Mouse (Mus musculus) megakaryocyte, adult 5-6 weeks (primary cell): ENCODE results near the gene Gls. TPM values are rescaled to one million over a fixed set of nuclear protein-coding genes. Genes with fewer than 3 reads are reported as not detected.

ENCODE experiments used
- ATAC-seq: 2 replicates; pipeline ENCODE4 v1.8.0; 2016; ENCODE audit warnings: mild to moderate bottlenecking, inconsistent platforms; ENCODE audit not compliant: poor library complexity, severe bottlenecking
- total RNA-seq, 2 experiments: library from RNA; stranded (forward) in 1 of 2; stranded (reverse) in 1 of 2; fragments of 153-499, 151-499 nt in 1 of 2; fragments of 221-1000, 200-1000 nt in 1 of 2; gene quantifications; 2 replicates each; pipeline versions ENCODE4 v1.2.3 to v1.2.4; 2015 to 2017

The Gls gene
- 136 and 170 TPM in 2 replicates for total RNA-seq (2015)
- total RNA-seq (2017), result 118 and 133 TPM in 2 replicates

GRCm38 (mm10) chr1:52233143-52233713 is at the start of gene Gls:
Gls (minus strand) TSS chr1:52233232.
- peak; percentile 93 for ATAC-seq

GRCm38 (mm10) chr1:52279831-52280595 is 47.0 kb upstream of the Gls start:
- ATAC-seq, result no peak

- no peak for ATAC-seq
Measured at GRCm38 (mm10) chr1:52279331-52279730, 46.3 kb upstream of the Gls start.

- ATAC-seq, result no peak
Measured at GRCm38 (mm10) chr1:52278073-52278472, 45.0 kb upstream of the Gls start.

DNA sequence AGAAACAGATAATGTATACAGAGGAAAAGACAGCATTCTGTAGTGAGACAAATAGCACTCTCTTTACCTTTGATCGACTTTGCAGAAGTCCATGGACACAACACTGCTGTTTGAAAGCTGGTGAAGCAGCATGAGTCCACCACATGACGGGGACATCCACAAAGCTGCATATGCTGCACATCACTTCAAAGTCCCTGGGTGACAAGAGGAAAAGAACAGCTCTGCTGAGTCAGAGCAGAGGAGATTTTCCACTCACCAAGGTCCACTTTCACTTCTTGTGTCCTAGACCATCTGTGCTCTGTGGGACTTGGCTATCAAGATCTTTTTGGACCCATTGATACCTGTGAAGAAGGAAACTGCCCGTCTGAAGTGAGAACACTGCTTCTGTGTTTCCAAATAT is 41.2 kb upstream of the Gls start:
- peak; percentile 33 for ATAC-seq

GRCm38 (mm10) chr1:52272018-52272678 is 39.1 kb upstream of the Gls start:
- no peak for ATAC-seq

DNA sequence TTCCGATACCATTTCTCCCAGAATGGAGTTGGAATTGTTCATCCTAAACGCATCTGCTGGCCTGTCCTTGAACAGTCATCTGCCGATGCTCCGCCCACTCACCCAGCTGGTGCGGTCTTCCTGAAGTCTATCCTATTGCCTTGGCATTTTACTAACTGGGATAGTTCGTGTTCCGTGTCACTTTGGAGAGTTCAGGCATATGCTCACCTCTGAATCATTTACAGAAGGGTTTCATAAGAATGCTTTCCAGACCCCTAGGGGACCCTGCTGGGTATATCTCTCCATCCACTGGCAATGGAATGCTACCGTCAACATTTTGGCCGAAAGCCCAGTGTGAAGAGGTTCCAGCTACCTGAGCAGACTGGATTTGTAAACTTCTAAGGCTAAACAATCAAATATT is 37.3 kb upstream of the Gls start:
- ATAC-seq, result no peak

DNA sequence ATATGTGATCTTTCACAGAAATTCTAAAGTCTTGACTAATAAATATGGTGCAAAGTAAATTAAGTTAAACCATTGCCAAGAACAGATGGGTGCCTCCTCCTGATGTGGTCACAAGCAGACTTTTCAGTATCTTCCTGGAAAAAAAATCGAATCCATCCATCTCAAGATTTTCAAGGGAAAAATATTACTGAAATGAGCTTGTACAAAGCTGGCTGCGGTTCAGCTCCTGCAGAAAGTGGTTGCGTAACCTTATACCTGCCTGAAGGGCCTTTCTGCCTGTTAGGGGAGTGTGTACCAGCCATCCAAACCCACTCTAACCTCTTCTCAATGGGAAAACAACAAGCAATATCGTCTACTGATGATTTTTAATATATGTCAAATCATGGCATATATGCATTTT is 36.6 kb upstream of the Gls start:
- no peak for ATAC-seq

DNA sequence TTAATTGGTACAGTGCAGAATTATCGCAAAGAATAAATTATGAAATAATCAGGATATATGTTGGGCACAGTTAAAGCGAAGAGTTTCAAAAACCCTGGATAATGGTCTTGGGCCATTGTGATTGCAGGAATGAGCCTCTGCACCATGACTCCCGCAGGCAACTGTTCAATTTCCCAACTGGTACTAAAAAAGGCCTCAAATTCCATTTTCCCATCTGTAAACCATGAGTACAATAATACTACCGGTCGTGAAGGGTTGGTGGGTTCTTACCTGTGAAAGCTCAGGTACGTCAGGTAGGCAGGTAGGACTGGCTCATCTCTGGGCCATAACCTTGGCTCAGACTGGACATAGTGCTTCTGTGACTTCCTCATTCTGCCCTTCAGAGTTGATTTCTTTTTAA is 35.0 kb upstream of the Gls start:
- ATAC-seq, result no peak

GRCm38 (mm10) chr1:52267606-52268005 is 34.6 kb upstream of the Gls start:
- peak; percentile 47; the same call in 1 of the 2 replicates for ATAC-seq

DNA sequence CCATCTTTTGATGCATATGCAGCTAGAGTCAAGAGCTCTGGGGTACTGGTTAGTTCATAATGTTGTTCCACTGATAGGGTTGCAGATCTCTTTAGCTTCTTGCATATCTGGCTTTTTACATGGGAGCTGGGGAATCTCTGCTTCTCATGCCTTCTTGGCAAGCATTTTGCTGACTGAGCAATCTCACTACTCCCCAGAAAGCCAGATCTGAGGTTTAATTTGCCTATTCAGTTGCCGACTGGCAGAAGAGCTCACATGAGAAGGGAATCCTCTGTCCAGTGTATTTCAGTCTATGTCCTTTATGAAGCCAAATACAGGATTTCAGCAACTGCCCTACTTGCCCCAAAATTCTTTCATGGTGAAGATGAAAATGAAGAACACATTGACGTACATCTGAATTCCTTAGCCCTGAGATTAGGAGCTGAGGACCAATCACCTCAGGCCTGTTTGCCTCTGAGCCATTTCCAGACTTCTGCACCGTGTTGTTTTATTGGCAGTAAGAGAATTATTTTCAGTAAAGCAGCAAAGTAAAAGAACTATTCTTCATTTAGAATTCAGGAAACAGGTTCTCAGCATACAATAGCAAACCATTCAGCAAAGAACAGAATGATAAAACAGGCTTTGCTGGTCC is 33.0 kb upstream of the Gls start:
- no peak for ATAC-seq

DNA sequence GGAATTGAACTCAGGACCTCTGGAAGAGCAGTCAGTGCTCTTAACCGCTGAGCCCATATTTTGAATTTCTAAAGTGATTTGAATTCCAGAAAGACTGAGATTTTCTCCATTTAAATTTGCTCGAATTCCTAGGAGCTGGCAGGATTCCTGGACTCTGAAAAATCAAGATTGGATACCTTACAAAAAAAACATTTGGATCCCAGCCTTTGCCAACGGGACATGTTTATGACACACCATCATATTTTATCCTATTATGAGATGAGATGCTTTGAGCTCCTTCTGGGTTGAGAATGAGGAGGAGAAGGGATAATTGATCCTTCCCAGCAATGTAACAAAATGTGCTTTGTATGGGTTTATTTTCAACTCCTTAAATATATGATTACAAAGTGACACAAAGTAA is 31.3 kb upstream of the Gls start:
- ATAC-seq, result no peak

DNA sequence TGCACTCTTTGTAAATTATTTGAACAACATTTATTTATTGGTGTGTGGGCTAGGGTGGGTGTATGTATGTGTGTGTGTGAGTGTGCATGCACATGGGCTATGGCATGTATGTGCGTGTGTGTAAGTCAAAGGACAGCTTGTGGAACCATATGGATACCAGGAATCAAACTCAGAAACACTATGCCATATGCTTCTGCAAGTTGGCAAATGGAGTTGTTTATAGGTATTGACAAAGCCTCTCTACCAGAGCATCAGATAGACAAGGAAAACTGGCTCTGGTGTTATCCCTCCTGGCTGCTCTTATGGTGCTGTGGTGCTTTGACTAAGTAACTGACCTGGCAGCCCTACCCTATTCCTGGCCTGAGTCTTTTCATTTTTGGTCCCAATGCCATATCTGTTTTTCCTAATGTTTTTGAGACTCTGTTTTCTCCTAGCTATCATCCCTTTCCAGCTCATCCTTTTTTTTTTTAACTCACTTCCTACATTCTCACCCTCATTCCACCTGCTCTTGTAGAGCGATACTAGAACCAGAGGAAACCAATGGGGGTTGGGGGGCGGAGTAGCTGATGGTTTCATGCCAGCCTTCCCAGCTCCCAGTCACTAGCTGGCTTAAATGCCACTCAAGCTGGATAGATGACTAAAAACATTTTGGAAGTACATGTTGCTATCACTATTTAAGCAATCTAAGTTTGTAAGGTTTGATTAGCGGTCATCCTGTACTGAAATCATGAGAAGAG is 27.5 kb upstream of the Gls start:
- no peak for ATAC-seq

DNA sequence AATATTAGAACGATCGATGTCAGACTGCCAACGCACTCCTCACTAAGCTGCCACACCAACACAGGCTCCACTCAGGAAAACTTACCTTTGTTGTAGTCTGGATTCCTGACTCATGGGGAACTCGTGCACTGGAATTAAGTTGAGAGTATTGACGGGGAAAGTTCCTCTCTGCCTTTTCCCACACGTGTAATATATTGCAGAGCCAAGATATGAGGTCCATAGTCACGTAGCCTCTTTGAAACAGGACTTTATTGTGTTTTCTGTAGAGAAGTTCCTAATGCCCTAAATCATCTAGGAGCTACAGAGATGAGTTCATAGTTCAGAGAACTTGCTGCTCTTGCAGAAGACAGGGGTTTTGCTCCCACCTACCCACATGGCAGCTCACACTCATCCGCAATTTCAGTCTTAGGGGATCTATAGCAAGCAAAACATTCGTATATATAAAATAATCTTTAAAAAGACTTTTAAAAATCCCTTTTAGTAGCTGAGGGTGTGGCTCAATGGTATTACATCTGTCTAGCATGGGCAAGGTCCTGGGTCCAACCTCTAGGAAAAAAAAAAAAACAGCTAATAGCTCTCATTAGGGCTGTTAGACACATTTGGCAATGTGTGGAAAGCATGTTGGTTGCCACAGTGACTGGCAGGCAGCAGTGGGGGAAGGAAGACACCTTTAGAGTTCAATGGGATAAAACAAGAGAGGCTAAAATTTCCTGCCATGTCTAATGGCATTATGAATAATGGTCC is 25.1 kb upstream of the Gls start:
- ATAC-seq, result no peak

GRCm38 (mm10) chr1:52256916-52257315 is 23.9 kb upstream of the Gls start:
- no peak for ATAC-seq

GRCm38 (mm10) chr1:52256194-52256593 is 23.2 kb upstream of the Gls start:
- ATAC-seq, result no peak

DNA sequence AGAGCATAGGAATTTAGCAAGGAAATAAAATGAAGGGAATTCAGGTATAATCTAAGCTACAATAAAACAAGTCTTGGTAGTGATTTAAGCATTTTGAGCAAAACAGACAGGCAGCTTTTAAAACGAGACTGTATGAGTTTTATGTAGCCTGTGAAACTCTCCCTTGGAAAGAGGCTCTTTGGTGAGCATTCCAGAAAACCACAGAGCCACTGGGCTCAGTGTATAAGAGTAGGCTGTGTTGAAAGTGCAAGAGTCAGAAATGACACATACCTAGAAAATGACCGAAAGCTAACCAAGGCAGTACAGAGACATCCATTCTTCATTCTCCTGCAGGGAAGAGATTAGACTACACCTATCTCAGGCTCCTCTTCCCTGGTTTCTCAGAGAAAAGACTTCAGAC is 21.4 kb upstream of the Gls start:
- ATAC-seq, result no peak

- ATAC-seq, result no peak
Measured at GRCm38 (mm10) chr1:52253386-52253785, 20.4 kb upstream of the Gls start.

DNA sequence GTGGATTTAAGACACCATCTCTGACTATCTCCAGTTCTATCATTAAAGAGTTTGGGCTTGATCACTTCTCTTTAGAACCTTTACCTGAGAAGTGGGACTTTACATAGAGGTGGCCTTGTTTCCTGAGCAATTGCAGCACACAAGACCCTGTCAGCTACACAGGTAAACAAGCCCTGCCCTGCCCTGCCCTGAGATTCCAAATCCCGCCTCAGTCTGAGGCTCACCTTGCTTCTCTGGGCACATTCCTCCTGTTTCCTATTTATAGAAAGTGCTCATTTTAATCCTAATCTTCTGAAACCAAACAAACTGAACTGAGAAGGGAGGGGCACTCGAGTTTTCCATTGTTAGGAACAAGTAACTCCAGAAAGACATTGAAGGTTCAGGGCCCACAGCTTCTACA is 19.4 kb upstream of the Gls start:
- ATAC-seq, result no peak

DNA sequence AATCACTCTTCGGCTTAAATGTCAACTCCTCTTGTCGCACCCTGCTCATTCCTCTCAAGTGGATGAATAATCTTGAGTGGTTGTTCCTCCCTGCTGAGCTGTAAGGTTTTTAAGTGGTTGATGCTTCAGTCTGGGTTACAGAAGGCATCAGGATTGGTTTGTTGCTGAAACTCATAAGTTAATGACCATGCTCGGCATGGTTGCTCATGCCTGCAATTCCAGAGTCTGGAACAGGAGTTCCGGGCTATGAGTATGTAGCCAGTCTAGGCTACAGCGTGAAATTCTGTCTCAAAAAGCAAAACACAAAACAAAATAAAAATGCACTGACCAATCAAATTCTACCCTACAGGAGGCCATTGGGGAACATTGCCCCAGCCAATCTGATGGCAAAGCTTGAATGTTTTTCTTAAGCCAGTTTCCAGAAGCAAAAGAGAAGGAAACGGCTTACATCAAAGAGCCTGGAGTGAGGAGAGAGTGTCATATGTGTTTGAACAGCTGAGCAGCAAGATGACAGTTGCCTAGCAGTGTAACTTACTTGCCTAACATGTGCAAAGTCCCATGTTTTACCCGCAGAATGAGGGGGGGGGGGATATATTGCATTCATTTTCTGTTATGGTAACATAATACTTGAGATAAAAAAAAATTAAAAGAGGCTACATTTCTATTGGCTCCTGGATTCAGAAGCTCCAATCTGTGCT is 18.2 kb upstream of the Gls start:
- ATAC-seq, result no peak
